Mouse (Mus musculus): ENCODE measurements around the gene Pgm2. TPM values are rescaled to one million over a fixed set of nuclear protein-coding genes. Genes with fewer than 3 reads are reported as not detected.

The Pgm2 gene
- polyA plus RNA-seq, 1 experiment from 2014 or later = 39.0 TPM

- 13% methylated on average over 11 of the region's 11 CpGs for WGBS
- ATAC-seq (replicated peaks; ENCODE audit: low FRiP score) = peak; percentile 70
- peak within 1 kb of the TSS; percentile 35 for H3K4me3 ChIP-seq (replicated peaks)
These were observed 63.3 kb downstream of the Pgm2 start, which contains the start of gene Tbc1d1 for GRCm38 (mm10) chr5:64155861-64156550. TSS of gene Tbc1d1 (plus strand) at chr5:64156305.

GRCm38 (mm10) chr5:64156579-64156978 lies 63.8 kb downstream of the Pgm2 start:
- Histone ChIP-seq H3K27me3 (peaks cover 31% of the 10 kb centered on the region), H3K4me2 (peak overlapping the region; percentile 59), H3K36me3 (no peaks in the 10 kb centered on the region), H3K4me1 (peaks cover 43% of the 10 kb centered on the region), H3K27ac (peak overlapping the region; percentile 82), H3K9ac (no peak overlapping the region), H3K9me3 (replicated peaks) (no peaks in the 10 kb centered on the region), H3K4me3 (replicated peaks) (peak overlapping the region; percentile 35)
- 12% methylated on average over 4 of the region's 4 CpGs for WGBS
- ATAC-seq (replicated peaks; ENCODE audit: low FRiP score) = no peak

More at GRCm38 (mm10) chr5:64155861-64156550, 63.3 kb downstream of the Pgm2 start, which contains the start of gene Tbc1d1:
- Histone ChIP-seq H3K4me2 (peak within 1 kb of the TSS; percentile 59), H3K9ac (no peak within 1 kb of the TSS), H3K27me3 (peaks cover 28% of the 10 kb centered on the region), H3K4me1 (peaks cover 38% of the 10 kb centered on the region), H3K27ac (peak within 1 kb of the TSS; percentile 82), H3K36me3 (no peaks in the 10 kb centered on the region), H3K9me3 (replicated peaks) (no peaks in the 10 kb centered on the region)

GRCm38 (mm10) chr5:64157926-64158325 lies 65.2 kb downstream of the Pgm2 start:
- Histone ChIP-seq H3K9me3 (replicated peaks) (no peaks in the 10 kb centered on the region), H3K4me1 (peaks cover 43% of the 10 kb centered on the region), H3K9ac (no peak overlapping the region), H3K4me2 (no peak overlapping the region), H3K27ac (no peak overlapping the region), H3K36me3 (no peaks in the 10 kb centered on the region), H3K27me3 (peaks cover 39% of the 10 kb centered on the region), H3K4me3 (replicated peaks) (no peak overlapping the region)
- 65% methylated on average over 1 of the region's 1 CpGs for WGBS
- ATAC-seq (replicated peaks; ENCODE audit: low FRiP score) = no peak

- peak overlapping the region; percentile 73; the same call in 1 of the 2 replicates for H3K4me3 ChIP-seq (replicated peaks)
- peak overlapping the region; percentile 100 for H3K4me2 ChIP-seq
- H3K9ac ChIP-seq = no peak overlapping the region
- no peaks in the 10 kb centered on the region for H3K36me3 ChIP-seq
- 45% methylated on average over 4 of the region's 4 CpGs for WGBS
- H3K27ac ChIP-seq = no peak overlapping the region
- H3K4me1 ChIP-seq = peaks cover 43% of the 10 kb centered on the region
- no peaks in the 10 kb centered on the region for H3K9me3 ChIP-seq (replicated peaks)
- ATAC-seq (replicated peaks; ENCODE audit: low FRiP score) = no peak
- peaks cover 39% of the 10 kb centered on the region for H3K27me3 ChIP-seq
These were observed 65.8 kb downstream of the Pgm2 start for GRCm38 (mm10) chr5:64158501-64158900.

GRCm38 (mm10) chr5:64159065-64159780 lies 66.5 kb downstream of the Pgm2 start:
- H3K4me3 ChIP-seq (replicated peaks) = peak overlapping the region; percentile 73
- H3K9ac ChIP-seq = peak overlapping the region; percentile 64
- peak; percentile 15 for ATAC-seq (replicated peaks; ENCODE audit: low FRiP score)
- WGBS = under 1% methylated on average over 39 of the region's 39 CpGs
- peaks cover 43% of the 10 kb centered on the region for H3K4me1 ChIP-seq
- H3K27ac ChIP-seq = no peak overlapping the region
- H3K4me2 ChIP-seq = peak overlapping the region; percentile 100
- no peaks in the 10 kb centered on the region for H3K9me3 ChIP-seq (replicated peaks)
- no peaks in the 10 kb centered on the region for H3K36me3 ChIP-seq
- H3K27me3 ChIP-seq = peaks cover 39% of the 10 kb centered on the region

GRCm38 (mm10) chr5:64159781-64160704 lies 67.3 kb downstream of the Pgm2 start:
- Histone ChIP-seq H3K4me1 (peaks cover 43% of the 10 kb centered on the region), H3K9me3 (replicated peaks) (no peaks in the 10 kb centered on the region), H3K4me3 (replicated peaks) (peak overlapping the region; percentile 73), H3K4me2 (peak overlapping the region; percentile 100), H3K36me3 (no peaks in the 10 kb centered on the region), H3K9ac (peak overlapping the region; percentile 64), H3K27me3 (peaks cover 39% of the 10 kb centered on the region), H3K27ac (no peak overlapping the region)
- WGBS = under 1% methylated on average over 57 of the region's 63 CpGs
- peak; percentile 76 for ATAC-seq (replicated peaks; ENCODE audit: low FRiP score)

GRCm38 (mm10) chr5:64160705-64161391 lies 68.1 kb downstream of the Pgm2 start:
- Histone ChIP-seq H3K9ac (peak overlapping the region; percentile 64), H3K36me3 (no peaks in the 10 kb centered on the region), H3K27me3 (peaks cover 39% of the 10 kb centered on the region), H3K4me1 (peaks cover 40% of the 10 kb centered on the region), H3K4me3 (replicated peaks) (peak overlapping the region; percentile 73), H3K27ac (no peak overlapping the region), H3K9me3 (replicated peaks) (no peaks in the 10 kb centered on the region), H3K4me2 (peak overlapping the region; percentile 100)
- WGBS = under 1% methylated on average over 23 of the region's 23 CpGs
- no peak; the same call in 1 of the 2 replicates for ATAC-seq (replicated peaks; ENCODE audit: low FRiP score)

GRCm38 (mm10) chr5:64161917-64162316 lies 69.2 kb downstream of the Pgm2 start:
- H3K4me1 ChIP-seq = peaks cover 30% of the 10 kb centered on the region
- peaks cover 39% of the 10 kb centered on the region for H3K27me3 ChIP-seq
- no peaks in the 10 kb centered on the region for H3K9me3 ChIP-seq (replicated peaks)
- 65% methylated on average over 3 of the region's 3 CpGs for WGBS
- ATAC-seq (replicated peaks; ENCODE audit: low FRiP score) = no peak
- H3K4me2 ChIP-seq = 0 out of 2 replicates have a peak overlapping the region, but pooled peaks have one; percentile 100
- H3K36me3 ChIP-seq = no peaks in the 10 kb centered on the region
- H3K4me3 ChIP-seq (replicated peaks) = no peak overlapping the region
- no peak overlapping the region for H3K27ac ChIP-seq
- no peak overlapping the region for H3K9ac ChIP-seq

- no peak for ATAC-seq (replicated peaks; ENCODE audit: low FRiP score)
- H3K36me3 ChIP-seq = no peaks in the 10 kb centered on the region
- 44% methylated on average over 5 of the region's 5 CpGs for WGBS
These were observed 69.8 kb downstream of the Pgm2 start for GRCm38 (mm10) chr5:64162582-64162981.

GRCm38 (mm10) chr5:64164414-64164813 lies 71.7 kb downstream of the Pgm2 start:
- no peak for ATAC-seq (replicated peaks; ENCODE audit: low FRiP score)
- H3K9ac ChIP-seq = no peak overlapping the region
- H3K9me3 ChIP-seq (replicated peaks) = no peaks in the 10 kb centered on the region
- 89% methylated on average over 3 of the region's 3 CpGs for WGBS
- H3K36me3 ChIP-seq = no peaks in the 10 kb centered on the region
- no peak overlapping the region for H3K27ac ChIP-seq
- peaks cover 17% of the 10 kb centered on the region for H3K27me3 ChIP-seq
- H3K4me1 ChIP-seq = peaks cover 17% of the 10 kb centered on the region
- H3K4me3 ChIP-seq (replicated peaks) = no peak overlapping the region
- no peak overlapping the region for H3K4me2 ChIP-seq

More at GRCm38 (mm10) chr5:64162582-64162981, 69.8 kb downstream of the Pgm2 start:
- Histone ChIP-seq H3K4me1 (peaks cover 27% of the 10 kb centered on the region), H3K4me2 (no peak overlapping the region), H3K27me3 (peaks cover 36% of the 10 kb centered on the region), H3K27ac (no peak overlapping the region), H3K9me3 (replicated peaks) (no peaks in the 10 kb centered on the region), H3K9ac (no peak overlapping the region), H3K4me3 (replicated peaks) (no peak overlapping the region)

GRCm38 (mm10) chr5:64165826-64166225 lies 73.1 kb downstream of the Pgm2 start:
- Histone ChIP-seq H3K4me1 (peaks cover 7% of the 10 kb centered on the region), H3K9me3 (replicated peaks) (no peaks in the 10 kb centered on the region), H3K4me2 (no peak overlapping the region), H3K27me3 (peaks cover 11% of the 10 kb centered on the region), H3K9ac (no peak overlapping the region), H3K36me3 (no peaks in the 10 kb centered on the region), H3K27ac (no peak overlapping the region), H3K4me3 (replicated peaks) (no peak overlapping the region)
- ATAC-seq (replicated peaks; ENCODE audit: low FRiP score) = no peak
- 77% methylated on average over 2 of the region's 2 CpGs for WGBS
